Mouse (Mus musculus) kidney, postnatal 10 days (tissue): Measurements from ENCODE around the gene Ap4s1.
A peak's percentile ranks its signal among the peaks of the same experiment; 100 is the strongest.
"Not testable (repeated sequence)": the region's sequence is repeated elsewhere in the genome, so short reads cannot be mapped to it uniquely, and the experiment has no call there.

Source experiments
- DNase-seq: peaks from one replicate; pipeline ENCODE4 v3.0.0; 2021; ENCODE audit warnings: mixed read lengths

Gene Ap4s1

DNA sequence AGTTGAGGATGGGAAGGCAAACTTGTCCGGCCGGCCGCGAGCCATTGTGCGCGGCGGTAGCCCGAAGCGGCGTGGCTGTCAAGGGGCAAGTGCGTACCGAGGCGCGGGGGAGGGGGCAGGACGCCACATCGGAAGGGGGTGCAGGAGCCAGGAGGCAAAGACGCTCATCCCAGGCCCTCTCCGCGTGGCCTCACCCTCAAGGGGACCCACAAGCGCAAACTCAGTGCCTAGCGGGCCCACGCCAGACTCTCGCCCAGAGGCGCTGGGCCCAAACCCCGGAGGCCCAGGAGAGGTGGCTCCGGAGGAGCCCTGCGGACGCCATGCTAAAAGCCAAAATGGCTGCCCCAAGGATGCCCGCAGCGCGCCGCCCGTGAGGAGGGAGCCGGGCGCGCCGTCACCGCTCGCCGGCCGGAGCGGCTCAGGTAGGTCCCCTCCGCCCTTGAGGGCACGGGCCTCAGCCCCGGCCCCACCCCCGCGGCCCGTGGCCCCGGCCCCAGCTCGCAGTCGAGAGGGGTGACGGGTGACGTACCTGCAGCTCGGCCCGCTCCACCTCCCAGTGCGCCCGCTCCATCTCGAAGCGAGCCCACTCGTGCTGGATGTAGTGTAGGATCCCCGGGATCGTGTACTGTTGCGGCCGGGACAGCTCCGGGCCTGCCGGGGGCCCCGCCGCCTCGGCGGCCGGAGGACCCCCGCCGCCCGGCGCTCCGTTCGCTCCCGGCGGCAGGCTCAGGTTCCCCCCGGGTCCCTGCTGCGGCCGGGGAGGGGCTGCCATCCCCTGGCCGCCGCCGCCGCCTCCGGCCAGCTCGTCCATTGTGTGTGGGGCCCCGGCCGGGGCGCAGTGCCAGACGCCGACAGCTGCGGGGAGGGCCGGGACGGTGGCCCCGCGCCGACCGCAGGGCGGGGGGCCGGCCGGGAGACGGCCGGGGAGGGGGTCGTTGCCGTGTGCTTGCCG, at the start of gene Ap4s1:
Gene Ap4s1, plus strand, starts transcription at position 141 of the 952 bp plus-strand sequence.
- DNase-seq: peak; percentile 80

GRCm38 (mm10) chr12:51641871-51642270, 49.0 kb upstream of the Ap4s1 start:
- no peak for DNase-seq

- not testable (repeated sequence) for DNase-seq
These were observed 41.4 kb upstream of the Ap4s1 start for GRCm38 (mm10) chr12:51649401-51649800.

GRCm38 (mm10) chr12:51655944-51656465, 34.8 kb upstream of the Ap4s1 start:
- no peak for DNase-seq

GRCm38 (mm10) chr12:51663011-51663410, 27.8 kb upstream of the Ap4s1 start:
- DNase-seq: no peak

DNA sequence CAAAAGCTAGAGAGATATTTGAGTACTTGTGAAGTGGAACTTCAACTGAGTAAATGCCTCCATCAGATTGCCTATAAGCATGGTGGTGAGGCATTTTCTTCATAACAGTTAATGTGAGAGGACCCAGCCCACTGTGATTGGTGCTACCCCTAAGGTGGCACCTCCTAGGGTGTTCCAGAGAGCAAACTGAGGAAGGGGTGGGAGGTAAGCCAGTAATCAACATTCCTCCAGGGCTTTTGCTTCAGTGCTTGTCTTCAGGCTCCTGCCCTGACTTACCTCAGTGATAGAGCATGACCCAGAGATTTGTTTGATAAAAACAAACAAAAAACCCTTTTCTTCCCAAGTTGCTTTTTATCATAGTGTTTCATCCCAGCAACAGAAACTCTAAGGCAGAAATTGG, 26.9 kb upstream of the Ap4s1 start:
- DNase-seq: no peak

GRCm38 (mm10) chr12:51666708-51667430, 24.0 kb upstream of the Ap4s1 start:
- no peak for DNase-seq

- no peak for DNase-seq
These were observed 19.5 kb upstream of the Ap4s1 start for GRCm38 (mm10) chr12:51671231-51671891.

DNA sequence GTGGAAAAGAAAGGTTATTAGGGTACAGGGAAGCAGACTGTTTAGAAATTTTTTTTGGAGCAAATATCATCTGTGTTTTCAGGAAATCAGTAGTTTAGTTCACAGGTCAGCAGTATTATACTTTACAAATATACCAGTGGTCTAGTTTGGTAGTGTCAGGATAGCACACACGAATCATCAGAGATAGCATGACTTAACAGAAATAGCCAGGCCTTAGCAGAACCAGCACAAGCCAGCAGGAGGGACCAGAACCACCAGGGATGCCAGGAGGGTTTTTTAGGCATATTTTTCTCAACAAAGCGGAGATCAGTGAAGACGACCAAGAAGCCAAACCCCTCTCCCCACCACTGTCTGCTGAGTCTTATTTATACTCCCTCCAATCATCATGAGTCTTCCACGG, 17.6 kb upstream of the Ap4s1 start:
- no peak for DNase-seq

GRCm38 (mm10) chr12:51676442-51676841, 14.4 kb upstream of the Ap4s1 start:
- DNase-seq: no peak

- DNase-seq: peak; percentile 36
These were observed 12.0 kb upstream of the Ap4s1 start for GRCm38 (mm10) chr12:51678844-51679243.

DNA sequence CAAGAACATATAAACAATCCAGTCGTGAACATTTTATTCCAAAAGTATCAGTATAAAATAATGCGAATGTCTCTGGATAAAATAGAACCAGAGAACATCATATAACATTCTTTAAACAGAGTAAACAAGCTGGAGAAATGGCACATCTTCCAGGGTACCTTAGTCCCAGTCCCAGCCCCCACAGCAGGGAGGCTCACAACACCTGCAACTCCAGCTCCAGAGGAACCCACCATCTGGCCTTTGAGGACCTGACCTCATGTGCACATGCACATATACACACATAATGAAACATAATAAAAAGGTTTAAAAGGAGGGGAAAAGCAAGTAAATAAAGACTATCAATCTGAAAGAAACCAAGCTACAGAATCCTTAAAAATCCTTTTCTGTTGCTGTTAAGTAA, 2.3 kb upstream of the Ap4s1 start:
- DNase-seq: no peak

DNA sequence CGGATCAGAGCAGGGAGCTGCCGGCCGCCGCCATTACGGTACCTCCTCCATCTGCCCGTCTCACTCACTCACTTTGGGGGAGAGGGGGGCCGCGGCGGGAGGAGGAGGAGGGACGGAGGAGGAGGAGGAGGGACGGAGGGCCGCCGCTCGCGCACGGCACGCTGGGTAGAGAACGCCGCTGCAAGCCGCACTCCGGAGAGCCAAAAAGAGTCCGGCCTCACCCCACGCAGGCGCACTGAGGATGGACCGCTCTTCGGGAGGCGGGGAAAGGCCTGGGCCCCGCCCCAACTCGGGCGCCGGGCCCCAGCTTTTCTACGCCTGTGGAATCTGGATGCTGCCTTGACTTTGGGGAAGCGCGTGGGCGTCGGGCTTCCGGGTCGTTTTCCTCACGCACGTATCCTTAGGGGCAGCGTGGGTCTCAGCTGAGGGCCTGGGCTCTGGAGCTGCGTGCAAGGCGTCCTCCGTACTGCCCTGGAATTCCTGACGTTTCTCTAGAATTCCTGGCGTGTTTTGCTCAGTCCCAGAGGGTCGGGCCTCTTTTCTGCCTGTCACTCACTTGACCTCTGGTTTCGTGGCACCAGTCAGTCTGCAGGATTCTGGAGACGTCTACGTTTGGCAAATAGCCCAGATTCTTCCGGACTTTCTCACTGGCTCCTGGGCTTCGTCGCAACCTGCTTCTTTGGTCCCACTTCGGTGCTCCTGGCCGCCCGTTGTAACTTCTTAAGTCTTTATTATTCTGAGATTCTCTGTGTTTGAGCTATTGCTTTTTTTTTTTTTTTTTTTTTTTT, 1.2 kb downstream of the Ap4s1 start, which contains the start of gene Strn3:
Gene Strn3, minus strand, starts transcription at position 53 of the 788 bp plus-strand sequence.
- DNase-seq: peak; percentile 98

DNA sequence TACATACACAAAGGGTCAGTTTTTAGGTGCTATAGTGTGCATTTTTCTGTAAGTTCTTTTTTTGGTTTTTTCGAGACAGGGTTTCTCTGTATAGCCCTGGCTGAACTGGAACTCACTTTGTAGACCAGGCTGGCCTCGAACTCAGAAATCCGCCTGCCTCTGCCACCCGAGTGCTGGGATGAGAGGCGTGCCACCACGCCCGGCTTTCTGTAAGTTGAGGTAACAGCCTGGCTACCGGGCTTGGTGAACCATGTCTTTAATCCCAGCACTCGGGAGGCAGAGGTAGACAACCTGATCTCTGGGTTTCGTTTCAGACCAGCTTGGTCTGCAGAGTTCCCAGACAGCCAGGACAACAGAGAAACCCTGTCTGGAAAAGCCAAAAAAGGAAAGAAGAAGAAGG, 2.0 kb downstream of the Ap4s1 start:
- DNase-seq: peak; percentile 22

- DNase-seq: no peak
These were observed 2.6 kb downstream of the Ap4s1 start for GRCm38 (mm10) chr12:51693419-51693818.

GRCm38 (mm10) chr12:51694096-51694495, 3.3 kb downstream of the Ap4s1 start:
- DNase-seq: no peak

GRCm38 (mm10) chr12:51694966-51695365, 4.1 kb downstream of the Ap4s1 start:
- DNase-seq: no peak

- no peak for DNase-seq
These were observed 5.3 kb downstream of the Ap4s1 start for GRCm38 (mm10) chr12:51696157-51696556.

- no peak for DNase-seq
These were observed 9.0 kb downstream of the Ap4s1 start for GRCm38 (mm10) chr12:51699623-51700393.

DNA sequence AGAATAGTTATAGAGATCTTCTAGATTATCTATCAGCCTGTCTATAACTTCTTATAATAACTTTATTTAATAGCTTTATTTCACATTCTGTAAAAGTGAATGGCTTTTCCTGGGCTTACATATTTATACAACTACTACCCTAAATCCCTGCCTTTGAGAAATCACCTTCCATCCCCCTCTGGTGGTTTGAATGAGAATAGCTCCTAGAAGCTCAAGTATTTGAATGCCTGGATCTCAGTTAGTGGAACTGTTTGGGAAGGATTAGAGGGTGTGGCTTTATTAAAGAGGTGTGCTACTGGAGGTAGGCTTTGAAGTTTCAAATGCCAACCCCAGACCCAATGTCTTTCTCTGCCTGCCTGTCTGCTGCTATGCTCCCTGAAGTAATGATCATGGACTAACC, 10.9 kb downstream of the Ap4s1 start:
- no peak for DNase-seq

GRCm38 (mm10) chr12:51703859-51704258, 13.0 kb downstream of the Ap4s1 start:
- no peak for DNase-seq
